Mouse (Mus musculus) monocyte, adult 59 days (primary cell): ENCODE measurements around the gene Zfp971. TPM values are rescaled to one million over a fixed set of nuclear protein-coding genes. Genes with fewer than 3 reads are reported as not detected.

Experiments used
- total RNA-seq, 2 experiments: library from RNA; stranded (reverse); gene quantifications; one replicate each; pipeline ENCODE4 v1.2.4; 2023

The Zfp971 gene
- total RNA-seq: 10 to 100 TPM; 50.7 to 57.5 TPM

GRCm38 (mm10) chr2:178023011-178023611, at the start of gene Zfp971:
Gene Zfp971, plus strand, starts transcription at chr2:178023284.

GRCm38 (mm10) chr2:178078166-178078717, 55.2 kb downstream of the Zfp971 start, which contains the start of gene Zfp931:
Gene Zfp931, minus strand, starts transcription at chr2:178078476.

Other genes starting within 250 kb of the Zfp971 start
- 10 to 100 TPM in 1 of 2 experiments, 1 to 10 TPM in 1; 6.3 to 11.3 TPM for gene Gm14325, start 182.9 kb upstream of the Zfp971 start, total RNA-seq
- gene Gm14327, start 126.2 kb upstream of the Zfp971 start, total RNA-seq: 1 to 10 TPM in 1 of 2 experiments, not detected in 1; 1.7 TPM
- gene Zfp972, start 97.7 kb upstream of the Zfp971 start, total RNA-seq: not detected
- gene Gm14326, start 66.0 kb upstream of the Zfp971 start, total RNA-seq: 10 to 100 TPM; 16.6 to 19.6 TPM
- gene Zfp931, start 55.2 kb downstream of the Zfp971 start, total RNA-seq: 1 to 10 TPM; 7.2 to 7.5 TPM
- not detected for gene Phactr3, start 95.7 kb downstream of the Zfp971 start, total RNA-seq